Mouse (Mus musculus) R1 (cell line): ENCODE results near the gene Tuba8.

Source experiments
- DNase-seq: peaks from one replicate; pipeline ENCODE4 v3.0.0-alpha.2; 2018; ENCODE audit warnings: low read depth, low spot score

Gene Tuba8

DNA sequence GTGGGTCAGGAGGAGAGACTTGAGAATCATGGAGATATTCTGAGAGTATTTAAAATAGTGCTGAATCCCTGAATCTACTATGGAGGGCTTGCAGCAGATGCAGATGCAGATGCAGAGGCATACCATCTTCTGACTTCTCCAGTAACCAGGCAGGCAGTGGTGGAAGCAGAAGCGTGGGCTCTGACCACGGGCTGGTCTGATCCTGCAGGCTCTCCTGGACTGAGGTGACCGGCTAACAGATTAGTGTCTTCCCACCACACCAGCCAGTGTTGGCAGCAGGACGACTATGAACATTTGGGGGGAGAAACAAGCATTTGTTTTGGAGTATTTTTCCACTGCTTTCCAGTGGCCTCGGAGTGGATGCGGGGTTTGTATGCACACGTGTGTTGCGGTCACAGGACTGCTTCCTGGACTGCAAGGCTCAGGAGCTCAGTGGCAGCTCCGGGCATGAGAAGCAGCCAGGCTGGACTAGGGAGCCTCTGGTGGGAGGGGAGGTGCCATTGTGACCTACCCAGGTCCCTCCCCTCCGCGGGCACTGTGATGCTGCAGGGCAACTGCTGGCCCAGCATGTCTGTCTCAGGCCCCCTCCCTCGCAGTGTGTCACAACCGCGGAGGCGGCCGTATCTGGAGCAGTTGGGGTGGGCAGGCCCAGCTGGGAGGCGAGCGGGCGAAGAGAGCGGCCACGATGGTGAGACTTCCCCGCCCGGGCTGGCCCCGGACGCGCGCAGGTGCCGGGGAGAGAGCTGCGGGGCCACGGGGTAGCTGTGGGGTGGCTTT, at the start of gene Tuba8:
Gene Tuba8 (plus strand): TSS at position 548 of the 777 bp plus-strand sequence.
- no peak for DNase-seq

DNA sequence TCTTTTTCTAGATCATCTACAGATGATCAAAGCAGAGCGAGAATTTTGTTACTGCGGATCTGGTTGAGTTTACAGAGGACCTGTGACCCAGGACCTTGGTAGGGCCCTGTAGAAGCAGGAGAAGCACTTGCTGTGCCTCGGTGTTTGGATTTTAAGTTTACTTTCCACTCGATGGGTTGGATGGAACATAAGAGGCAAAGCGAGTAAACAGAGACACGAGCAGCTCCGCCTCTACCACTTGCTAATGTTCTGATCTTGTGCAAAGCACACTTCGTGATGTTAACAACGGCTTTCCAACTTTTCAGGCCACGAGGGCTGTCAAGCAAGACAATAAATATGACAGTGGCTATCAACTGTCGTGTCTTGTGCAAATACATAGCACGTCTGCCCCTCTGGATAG, 47.9 kb upstream of the Tuba8 start:
- DNase-seq: no peak

DNA sequence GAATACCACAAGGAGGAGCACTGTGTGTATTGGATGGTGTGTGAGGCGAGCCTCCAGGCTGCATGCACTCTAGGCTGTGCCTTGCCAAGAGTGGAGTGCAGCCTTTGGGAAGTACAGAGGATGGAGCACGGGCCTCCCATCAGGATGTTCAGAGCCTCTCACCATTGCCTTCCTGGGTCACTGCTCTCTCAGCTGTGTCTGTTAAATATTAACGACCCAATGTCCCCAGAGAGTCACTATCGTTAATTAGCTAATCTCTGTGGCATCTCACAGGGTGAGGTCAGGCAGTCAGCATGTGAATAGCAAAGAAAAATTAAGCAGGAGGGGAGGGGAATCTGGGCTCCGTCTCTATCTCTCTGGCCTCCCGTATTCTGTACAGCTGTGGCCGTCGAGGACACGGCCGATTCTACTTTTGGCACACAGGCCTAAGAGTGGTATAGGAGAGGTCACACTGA, 44.4 kb upstream of the Tuba8 start:
- no peak for DNase-seq

DNA sequence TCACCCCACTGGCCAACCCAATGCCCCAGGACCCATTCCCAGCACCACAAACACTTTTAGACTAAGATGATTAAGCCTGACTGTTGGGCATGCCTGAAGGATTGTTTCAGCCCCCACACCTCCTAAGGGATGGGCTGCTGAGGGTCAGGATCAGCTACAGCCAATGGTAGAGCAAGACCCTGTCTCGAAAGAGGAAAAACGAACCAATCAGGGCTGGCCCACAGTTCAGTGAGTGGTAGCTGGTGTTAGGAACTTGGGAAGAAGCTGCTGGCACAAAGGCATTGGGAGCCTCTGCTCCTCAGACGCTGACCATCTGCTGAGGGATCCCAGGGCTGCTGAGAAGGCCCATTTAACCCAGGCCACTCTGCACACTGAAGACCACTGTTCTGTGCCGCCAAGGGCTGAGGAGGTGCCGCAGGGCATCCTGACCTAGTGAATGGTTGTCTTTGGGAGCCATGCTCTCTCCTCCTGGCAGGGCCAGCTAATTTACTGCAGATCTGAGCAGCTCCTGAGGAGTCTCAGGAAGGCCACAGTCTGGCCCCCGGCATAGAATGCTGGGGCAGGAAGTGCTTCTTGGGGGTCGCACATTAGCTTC, 43.0 kb upstream of the Tuba8 start:
- peak; percentile 85 for DNase-seq

DNA sequence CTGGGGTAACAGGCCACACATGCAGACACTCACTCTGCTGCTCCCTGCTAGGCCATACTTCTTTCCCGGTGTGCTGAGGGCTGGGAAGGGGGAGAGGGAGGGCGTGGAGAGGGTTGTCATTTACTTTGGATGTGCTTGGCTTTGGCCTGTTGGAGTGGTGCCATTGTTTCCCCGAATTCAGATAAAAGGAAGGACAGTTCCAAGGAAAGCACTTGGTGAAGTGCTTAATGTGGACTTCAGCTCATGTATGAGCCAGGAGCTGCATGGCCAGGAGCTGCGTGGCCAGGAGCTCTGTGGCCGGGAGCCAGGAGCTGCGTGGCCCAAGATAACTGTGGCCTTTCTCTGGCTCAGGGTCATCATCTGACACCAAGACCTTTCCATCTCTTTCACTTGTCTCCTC, 39.4 kb upstream of the Tuba8 start:
- no peak for DNase-seq

DNA sequence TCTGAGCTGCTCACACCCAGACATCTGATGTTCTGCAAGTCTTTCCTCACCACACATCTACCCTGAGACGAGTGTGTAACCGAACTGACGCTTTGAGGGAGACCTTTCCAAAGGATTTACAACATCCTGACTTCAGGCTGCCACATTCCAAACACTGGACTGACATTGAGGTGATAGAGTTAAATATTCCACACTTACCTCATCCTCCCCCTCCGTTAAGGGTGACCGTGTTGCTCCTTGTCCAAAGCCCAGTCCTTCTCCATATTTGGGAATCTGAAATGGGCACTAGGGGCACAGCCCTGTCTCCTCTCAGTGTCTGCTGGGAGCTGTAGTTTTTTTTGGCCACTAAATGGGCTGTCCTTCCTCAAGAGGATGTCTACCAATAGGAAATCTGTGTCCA, 37.0 kb upstream of the Tuba8 start:
- no peak for DNase-seq

DNA sequence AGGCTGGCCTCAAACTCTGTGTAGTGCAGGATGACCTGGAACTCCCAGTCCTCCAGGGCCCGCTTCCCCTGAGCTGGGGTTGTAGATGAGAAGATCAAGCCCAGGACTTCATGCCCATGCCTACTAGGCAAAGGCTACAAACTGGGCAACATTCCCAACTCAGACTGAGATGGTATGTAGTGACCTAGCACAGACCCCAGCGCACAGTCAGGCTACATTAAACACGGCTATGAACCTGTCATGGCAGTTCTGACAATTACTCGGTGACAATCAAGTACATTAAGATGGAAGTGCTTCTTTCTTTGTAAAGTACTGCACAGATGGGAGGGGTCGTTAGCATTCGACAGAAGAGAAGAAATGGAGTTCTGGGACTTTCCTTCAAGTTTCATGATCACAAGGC, 35.7 kb upstream of the Tuba8 start:
- no peak for DNase-seq

DNA sequence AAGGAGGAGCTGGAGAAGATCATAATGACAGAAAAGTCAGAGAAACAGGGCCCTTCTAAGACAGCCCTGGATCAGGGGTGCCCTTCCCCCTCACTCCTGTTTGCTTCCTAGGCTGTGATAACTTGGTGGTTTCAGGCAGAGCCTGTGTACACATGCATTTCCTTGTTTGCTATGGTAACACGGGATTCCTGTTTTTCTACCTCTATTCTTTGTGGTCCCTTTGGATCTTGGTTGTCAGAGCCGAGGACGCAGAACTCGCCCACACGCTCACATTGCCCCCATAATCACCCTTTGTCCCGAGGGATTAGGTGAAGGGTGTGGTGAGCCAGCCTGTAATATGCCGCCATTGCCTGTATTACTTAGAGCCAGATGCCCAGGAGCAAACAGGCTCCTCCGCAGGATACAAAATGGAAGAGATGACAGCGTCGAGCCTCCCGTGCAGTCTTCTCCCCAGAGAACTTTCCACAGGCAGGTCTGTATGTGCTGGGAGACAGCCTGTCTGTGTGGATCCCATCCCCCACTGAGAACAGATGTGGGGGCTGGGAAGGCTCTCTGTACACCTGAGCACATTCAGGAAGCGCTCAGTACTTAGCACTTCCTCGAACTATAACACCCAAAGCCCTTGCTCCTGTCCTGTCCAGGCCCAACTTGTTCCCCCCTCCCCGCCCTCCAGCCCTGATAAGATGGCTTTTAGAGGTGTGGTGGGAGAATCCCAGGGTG, 34.3 kb upstream of the Tuba8 start:
- peak; percentile 41 for DNase-seq

DNA sequence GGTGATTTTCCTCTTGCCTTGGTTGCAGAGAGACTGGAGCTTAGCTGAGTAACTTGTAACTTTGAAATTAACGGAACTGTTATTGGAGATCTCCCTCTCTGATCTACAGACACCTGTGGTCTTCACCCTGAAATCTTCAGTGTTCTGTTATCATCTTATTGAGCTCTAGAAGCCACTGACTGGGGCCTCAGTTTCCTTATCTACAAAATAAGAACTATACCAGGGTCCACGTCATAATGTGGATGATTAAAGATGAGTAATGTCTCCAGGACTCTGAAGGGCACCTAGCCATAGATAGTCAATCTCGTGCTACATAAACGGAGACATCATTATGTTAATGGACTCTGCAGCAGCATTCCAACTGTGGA, 33.8 kb upstream of the Tuba8 start:
- no peak for DNase-seq

DNA sequence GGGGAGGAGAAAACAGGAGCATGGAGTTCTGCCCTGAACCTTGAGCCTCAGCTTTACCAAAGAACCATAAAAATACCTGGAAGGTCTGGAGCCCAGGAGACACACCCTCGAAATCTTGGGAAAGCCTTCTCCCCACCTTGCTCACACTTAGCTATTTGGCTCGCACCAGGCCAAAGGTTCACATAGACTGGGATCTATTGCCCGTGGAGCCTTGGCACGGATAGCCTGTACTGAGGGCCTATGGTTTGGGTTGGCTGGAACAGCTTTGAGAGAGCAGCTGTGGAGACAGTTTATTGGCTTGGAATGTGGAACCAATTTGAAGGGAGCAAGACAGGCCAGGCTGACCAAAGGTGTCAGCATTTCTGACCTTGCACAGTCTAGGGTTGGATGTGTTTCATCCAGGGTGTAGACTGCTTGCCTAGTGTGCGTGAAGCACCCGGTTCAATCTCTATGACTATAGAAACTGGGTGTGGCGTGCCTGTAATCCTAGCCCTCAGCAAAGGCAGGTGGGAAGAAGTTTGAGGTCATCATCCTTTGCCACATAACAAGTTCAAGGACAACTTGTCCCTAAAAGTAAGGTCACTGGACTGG, 33.3 kb upstream of the Tuba8 start:
- no peak for DNase-seq

DNA sequence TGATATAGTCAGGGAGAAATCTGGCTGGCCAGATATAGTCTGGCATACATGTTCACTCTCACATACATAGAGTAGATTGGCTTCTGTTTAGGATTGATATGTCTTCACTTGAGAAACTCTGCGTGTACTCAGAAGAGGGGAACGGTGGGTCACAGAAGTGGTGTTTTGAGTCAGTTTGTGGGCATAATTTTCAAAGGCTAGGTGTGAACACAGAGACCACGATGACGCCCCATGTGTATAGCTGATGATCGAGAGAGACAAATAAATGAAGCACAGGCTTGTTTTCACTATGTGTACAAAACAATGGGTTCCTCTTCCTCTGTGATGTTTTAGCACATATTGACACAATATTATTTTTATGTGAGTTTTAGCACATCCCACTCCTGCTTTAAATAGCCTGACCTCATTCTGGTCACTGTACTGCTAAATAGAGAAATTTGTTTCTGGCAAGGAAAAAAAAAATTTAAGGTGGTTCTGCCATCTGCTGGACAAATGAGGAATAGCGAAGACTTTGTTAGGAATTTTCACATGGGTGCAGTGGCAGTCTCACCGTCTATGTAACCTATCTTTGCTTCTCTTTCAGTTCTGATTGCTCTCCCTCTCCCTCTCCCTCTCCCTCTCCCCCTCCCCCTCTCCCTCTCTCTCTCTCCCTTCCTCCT, 31.7 kb upstream of the Tuba8 start:
- DNase-seq: peak; percentile 59

DNA sequence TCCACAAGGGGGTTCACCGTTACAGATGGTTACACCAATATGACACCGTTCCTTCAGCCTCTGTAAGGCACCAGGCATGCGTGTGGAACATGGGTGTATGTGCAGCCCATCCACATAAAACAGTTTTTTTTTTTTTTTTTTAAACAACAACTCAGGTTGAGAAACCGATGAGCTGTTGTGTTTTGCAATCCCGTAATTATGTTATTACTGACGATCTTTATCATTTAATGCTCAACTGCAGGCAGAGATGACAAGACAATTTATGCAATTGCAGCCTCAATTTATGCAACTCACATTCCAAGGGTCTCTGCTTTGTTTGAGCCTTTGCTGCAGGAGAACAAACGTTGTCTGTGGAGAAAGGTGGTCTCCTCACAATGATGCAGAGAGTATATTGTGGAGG, 30.6 kb upstream of the Tuba8 start:
- DNase-seq: no peak

DNA sequence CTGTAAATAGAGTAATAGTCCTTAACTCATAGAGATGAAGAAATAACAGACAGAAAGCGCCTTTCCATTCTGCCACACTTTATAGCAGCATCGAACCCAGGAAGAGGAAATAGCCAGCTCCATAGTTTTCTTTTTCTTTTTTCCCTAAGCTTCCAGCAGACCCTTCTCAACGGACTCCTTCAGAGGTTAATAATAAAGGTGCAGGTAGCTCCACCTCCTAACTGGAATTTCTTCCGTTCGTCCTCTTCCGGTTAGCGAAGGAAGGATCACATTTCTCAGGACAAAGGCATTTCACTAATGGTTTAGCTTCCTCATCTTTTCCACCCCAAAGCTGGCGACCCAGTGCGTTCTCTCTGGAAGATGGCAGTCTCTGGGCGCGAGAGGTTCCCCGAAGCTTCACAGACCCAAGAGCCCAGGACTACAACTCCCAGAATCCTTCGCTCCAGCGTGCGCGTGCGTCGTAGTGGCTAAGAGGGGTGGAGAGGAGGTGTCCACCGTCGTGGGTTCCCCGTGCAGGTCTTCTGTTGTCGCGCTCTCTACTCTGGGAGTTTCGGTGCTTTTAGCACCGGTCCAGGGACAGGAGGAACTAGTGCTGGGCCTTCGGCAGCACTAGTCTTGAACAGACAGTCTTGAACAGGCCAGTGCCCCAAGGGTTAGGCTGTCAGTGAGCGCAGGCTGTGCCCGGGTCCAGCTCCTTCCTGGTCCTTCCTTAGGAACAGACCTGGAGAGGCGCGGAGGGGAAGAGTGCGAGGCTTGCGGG, 26.9 kb upstream of the Tuba8 start, which contains the start of gene Pex26:
Gene Pex26 (plus strand): TSS at position 254 of the 760 bp plus-strand sequence.
- DNase-seq: peak; percentile 94

DNA sequence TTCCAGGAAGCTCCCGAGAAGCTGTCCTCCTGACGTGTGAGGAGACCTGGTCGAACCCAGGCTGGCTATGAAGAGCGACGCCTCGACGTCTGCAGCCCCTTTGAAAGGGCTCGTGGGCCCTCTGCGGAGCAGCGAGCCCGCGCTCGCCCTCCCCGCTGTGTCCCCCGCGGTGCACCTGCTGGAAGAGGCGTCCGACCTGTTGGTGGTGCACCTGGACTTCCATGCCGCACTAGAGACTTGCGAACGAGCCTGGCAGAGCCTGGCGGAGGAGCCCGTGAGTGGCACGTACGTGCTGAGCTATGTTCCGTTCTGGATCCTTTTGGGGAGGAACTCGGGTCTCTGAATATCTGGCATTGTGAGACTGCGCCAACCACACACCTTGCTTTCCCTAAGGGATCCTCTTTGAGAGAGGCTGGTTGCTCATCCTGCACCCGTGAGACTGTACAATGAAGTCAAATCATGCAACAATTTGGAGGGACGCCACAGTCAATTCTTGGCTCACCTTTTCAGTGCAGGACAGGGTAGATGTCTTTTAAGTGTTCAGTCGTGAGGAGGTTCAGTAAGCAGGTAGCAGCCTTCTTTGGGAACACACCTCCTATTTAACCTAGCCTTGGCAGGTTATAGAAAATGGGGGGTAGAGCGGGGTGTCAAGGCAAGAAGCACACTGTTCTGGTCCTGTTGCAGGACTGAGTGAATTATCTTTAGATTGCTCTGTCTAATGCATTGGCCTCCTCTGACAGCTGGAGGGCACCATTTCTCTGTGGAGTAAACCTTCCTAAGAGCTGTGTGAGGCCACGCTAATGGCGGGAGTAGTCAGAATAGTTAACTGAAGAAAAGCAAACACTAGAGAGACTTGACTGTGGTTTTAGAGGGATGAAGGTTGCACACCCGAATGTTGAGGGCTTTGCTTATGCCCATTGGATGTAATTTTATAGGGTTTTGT, 26.0 kb upstream of the Tuba8 start:
- DNase-seq: peak; percentile 71

DNA sequence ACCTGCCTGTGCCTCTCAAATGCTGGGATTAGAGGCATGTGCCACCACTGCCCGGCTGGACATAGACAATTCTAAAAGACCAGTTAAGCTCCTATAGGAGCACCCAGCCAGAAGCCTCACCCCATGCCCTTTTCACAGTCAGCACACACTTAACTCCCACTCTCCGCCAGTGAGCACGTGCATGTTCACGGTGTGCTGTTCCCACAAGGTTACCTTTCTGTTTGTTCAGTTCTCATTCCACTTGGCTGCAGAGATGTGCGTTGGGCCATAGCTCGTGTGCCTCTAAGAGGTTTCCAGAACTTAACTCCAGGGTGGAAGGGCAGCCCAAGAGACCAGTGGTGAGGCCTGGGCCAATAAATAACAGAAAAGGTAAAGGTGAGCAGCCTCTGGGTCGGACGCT, 25.3 kb upstream of the Tuba8 start:
- DNase-seq: no peak

DNA sequence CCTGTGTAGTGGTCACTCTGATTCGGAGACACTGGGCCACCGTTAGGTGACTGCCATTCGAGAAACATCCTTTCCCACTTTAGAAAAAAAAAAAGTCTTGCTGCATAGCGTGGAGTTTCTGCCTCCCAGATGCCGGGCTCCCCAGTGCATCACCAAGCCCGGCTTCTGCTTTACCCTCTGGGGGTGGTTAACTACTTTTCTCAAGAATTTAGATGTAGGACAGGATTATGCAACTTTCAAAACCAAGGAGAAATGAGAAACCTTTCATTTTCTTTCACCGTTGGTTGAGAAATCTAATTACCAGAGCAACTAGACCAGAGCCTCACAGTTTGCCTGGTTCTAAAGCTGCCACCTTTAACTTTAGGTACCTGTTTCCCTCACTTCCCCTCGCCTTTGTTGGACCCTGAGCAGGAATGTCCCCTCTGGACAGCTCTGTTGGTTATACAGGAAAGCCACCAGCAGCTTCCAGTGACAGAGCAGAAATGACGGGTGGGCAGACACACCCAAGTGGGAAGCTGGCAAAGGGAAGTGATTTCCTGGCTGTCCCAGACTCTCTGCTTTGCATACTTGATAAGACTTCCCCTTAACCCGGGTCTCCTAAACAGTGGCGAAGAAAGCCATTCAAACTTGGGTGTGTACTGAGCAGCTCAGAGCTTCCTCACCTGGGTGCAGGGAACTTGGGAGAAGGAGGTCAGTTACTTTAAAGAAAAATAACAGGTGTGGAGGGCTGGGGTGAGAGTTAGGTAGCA, 19.1 kb upstream of the Tuba8 start:
- DNase-seq: no peak

DNA sequence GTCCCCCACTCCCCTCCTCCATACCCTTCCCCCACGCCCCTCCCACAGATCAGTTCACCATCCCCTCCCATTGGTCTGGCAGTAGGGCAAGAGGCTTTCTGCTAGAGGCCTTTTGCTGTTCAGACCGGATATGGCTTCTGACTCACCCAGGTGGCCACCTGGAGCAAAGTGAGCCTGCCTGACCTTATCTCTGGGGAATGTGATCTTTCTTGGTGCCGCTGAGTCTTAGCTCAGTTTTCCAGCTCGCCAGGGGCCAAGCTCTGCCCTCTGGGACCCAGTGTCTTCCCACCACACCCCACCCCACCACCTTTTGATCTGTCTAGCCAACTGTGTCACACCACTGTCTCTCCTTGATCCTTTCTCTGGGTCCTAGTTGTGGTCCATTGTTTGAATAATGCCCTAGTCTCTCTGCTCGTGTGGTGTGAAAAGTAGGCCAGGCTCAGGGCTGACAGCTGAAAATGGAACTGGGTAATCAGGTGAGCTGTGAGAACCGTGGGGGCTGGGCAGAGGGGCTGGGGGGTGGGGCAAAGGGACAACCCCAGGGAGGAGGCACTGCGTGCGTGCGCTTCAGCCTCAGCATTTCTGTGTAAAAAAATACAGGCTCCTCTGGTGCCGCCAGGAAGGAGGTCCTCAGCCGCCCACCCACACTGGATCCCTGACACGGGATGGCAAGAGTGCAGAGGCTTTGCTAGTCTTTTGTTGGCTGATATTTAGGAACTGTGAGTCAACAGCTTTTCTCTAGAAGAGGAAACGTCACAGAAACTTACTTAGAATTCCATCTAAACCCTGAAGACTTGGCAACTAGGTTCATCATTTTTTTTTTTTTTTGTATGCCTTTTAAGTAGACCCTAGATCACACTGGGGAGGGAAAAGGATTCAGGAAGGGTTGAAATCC, 16.2 kb upstream of the Tuba8 start:
- peak; percentile 82 for DNase-seq
